Mouse (Mus musculus) midbrain, embryonic 16.5 days (tissue): ENCODE measurements around the gene Tbc1d8. TPM values are rescaled to one million over a fixed set of nuclear protein-coding genes. Genes with fewer than 3 reads are reported as not detected.

Experiments used
- ATAC-seq: fragments of 200-750 bp; cut with Nextera tagmentation; 2 replicates; pipeline ENCODE4 v1.8.0; 2017; ENCODE audit warnings: moderate TSS enrichment
- H3K27ac ChIP-seq: fragments of 300-500 bp; sonication (generic); 2 replicates; pipeline ENCODE4 v1.5.1; 2014; ENCODE audit warnings: mild to moderate bottlenecking, low read length, mixed read lengths
- H3K27me3 ChIP-seq: fragments of 300-500 bp; sonication (generic); 2 replicates; pipeline ENCODE4 v1.6.1; 2014; ENCODE audit warnings: low read depth, low read length, mixed read lengths; ENCODE audit not compliant: control insufficient read depth, insufficient read depth
- H3K36me3 ChIP-seq: fragments of 300-500 bp; sonication (generic); 2 replicates; pipeline ENCODE4 v1.6.1; 2014; ENCODE audit warnings: mild to moderate bottlenecking, low read length, moderate library complexity, mixed read lengths; ENCODE audit not compliant: control insufficient read depth, insufficient read depth
- H3K4me1 ChIP-seq: fragments of 300-500 bp; sonication (generic); 2 replicates; pipeline ENCODE4 v1.6.1; 2014; ENCODE audit warnings: mild to moderate bottlenecking, low read length, mixed read lengths; ENCODE audit not compliant: control insufficient read depth, insufficient read depth
- H3K4me2 ChIP-seq: fragments of 300-500 bp; sonication (generic); 2 replicates; pipeline ENCODE4 v1.6.1; 2014; ENCODE audit warnings: mild to moderate bottlenecking, low read length, mixed read lengths
- H3K4me3 ChIP-seq: fragments of 300-500 bp; sonication (generic); 2 replicates; pipeline ENCODE4 v1.5.1; 2014; ENCODE audit warnings: low read depth, mild to moderate bottlenecking, low read length, moderate library complexity, mixed read lengths
- H3K9ac ChIP-seq: fragments of 300-500 bp; sonication (generic); 2 replicates; pipeline ENCODE4 v1.6.1; 2014; ENCODE audit warnings: low read depth, low read length, mixed read lengths
- H3K9me3 ChIP-seq: fragments of 300-500 bp; sonication (generic); replicated peaks from 2 replicates; pipeline ENCODE4 v1.6.1; 2014; ENCODE audit warnings: mild to moderate bottlenecking, low read length, mixed read lengths; ENCODE audit not compliant: control insufficient read depth, poor library complexity, severe bottlenecking
- WGBS: fragments of 180-500 bp; shearing (Covaris S2); extraction: QIAGEN DNeasy Blood & Tissue Kit; methylation state at CpG from one replicate; pipeline ENCODE4 v1.1.7; 2014; 5-methylcytosine and 5-hydroxymethylcytosine counted together
- polyA plus RNA-seq: library from polyadenylated mRNA; unstranded; fragments of >200 nt; fragmentation: Nextera tagmentation; extraction: Ambion mirVana; gene quantifications from 2 replicates; pipeline ENCODE4 v1.2.1, GENCODE M21; 2015

Gene Tbc1d8
- polyA plus RNA-seq, 1 experiment from 2014 or later: 12.6 TPM

- H3K4me2 ChIP-seq: no peak overlapping the region
- WGBS: 87% methylated on average over 20 of the region's 20 CpGs
- no peaks in the 10 kb centered on the region for H3K9me3 ChIP-seq
- no peak overlapping the region for H3K27ac ChIP-seq
- H3K9ac ChIP-seq: no peak overlapping the region
- H3K4me3 ChIP-seq: no peak overlapping the region
- H3K36me3 ChIP-seq: no peaks in the 10 kb centered on the region
- peaks cover 16% of the 10 kb centered on the region for H3K4me1 ChIP-seq
- no peak for ATAC-seq
- no peaks in the 10 kb centered on the region for H3K27me3 ChIP-seq
These were observed 33.1 kb downstream of the Tbc1d8 start for GRCm38 (mm10) chr1:39445303-39446050.

- WGBS: 58% methylated on average over 8 of the region's 8 CpGs
- H3K9me3 ChIP-seq: no peaks in the 10 kb centered on the region
- H3K27ac ChIP-seq: peak overlapping the region; percentile 44; the same call in 1 of the 2 replicates
- H3K4me1 ChIP-seq: peaks cover 23% of the 10 kb centered on the region
- no peak for ATAC-seq
- H3K4me2 ChIP-seq: no peak overlapping the region
- H3K36me3 ChIP-seq: no peaks in the 10 kb centered on the region
- H3K27me3 ChIP-seq: no peaks in the 10 kb centered on the region
- no peak overlapping the region for H3K4me3 ChIP-seq
- no peak overlapping the region for H3K9ac ChIP-seq
These were observed 34.8 kb downstream of the Tbc1d8 start for GRCm38 (mm10) chr1:39443764-39444163.

DNA sequence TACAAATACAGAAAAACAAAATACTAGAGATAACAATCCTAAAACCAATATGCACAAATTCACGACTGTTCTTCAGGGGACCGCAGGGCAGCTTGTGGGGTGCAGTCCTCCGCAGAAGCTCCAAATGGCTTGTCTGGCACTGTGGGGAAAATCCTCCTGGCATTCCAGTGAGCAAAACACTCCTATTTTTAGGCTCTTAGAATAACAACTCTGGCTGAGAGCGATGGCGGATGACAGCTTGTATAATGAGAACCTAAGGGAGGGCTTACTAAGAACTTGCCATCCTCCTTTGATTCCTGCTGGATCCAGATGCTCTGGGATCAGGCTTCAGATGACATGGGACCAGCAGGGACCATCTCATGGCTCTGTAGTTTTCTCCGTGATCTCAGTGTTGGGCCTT, 36.9 kb downstream of the Tbc1d8 start:
- Histone ChIP-seq H3K27me3 (no peaks in the 10 kb centered on the region), H3K36me3 (no peaks in the 10 kb centered on the region), H3K9ac (no peak overlapping the region), H3K27ac (peak overlapping the region; percentile 19; the same call in 1 of the 2 replicates), H3K4me2 (no peak overlapping the region), H3K9me3 (no peaks in the 10 kb centered on the region), H3K4me1 (peaks cover 23% of the 10 kb centered on the region), H3K4me3 (no peak overlapping the region)
- no peak for ATAC-seq
- 74% methylated on average over 6 of the region's 6 CpGs for WGBS

DNA sequence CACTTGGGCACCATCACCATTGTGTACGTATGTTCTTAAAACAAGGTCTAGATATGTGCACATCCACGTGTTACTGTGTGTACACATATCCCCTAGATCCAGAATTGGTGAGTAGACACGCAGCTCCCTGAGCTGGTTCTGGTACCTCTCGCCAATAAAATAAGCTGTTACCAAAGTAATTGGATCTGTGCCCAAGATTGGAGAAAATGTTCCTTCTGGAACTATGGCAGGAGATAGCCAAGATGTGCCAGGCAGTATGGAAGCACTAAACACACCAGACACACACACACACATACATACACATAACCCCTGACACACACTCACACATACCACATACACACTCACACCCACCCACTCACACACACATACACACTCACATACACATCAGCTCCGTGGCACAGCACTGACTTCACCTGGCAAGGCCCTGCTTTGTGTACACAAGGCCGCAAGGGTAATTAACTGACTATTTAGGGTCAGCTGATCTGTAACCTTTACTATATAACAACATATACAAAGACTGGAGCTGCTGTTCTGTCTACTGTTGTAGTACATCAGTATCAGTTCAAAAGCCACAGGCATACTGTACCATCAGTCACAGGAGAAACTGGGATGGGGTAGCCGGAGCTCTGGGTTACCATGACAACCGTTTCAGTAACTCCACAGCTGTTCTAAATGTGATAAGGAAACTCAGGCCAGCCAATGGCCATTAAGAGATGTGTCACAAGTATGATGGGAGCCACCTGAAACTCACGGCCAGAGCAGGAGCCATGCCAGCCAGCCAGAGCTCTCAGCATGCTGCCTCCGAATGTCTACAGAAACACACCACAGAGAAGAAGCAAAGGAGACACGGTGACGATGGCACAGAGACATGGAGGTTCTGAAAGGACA, 38.6 kb downstream of the Tbc1d8 start:
- no peaks in the 10 kb centered on the region for H3K27me3 ChIP-seq
- no peak overlapping the region for H3K4me3 ChIP-seq
- 0 out of 2 replicates have a peak overlapping the region, but pooled peaks have one; percentile 13 for H3K4me2 ChIP-seq
- 72% methylated on average over 12 of the region's 12 CpGs for WGBS
- H3K27ac ChIP-seq: peak overlapping the region; percentile 28; the same call in 1 of the 2 replicates
- H3K9me3 ChIP-seq: no peaks in the 10 kb centered on the region
- peaks cover 18% of the 10 kb centered on the region for H3K4me1 ChIP-seq
- H3K36me3 ChIP-seq: no peaks in the 10 kb centered on the region
- no peak overlapping the region for H3K9ac ChIP-seq
- ATAC-seq: peak; percentile 74

- Histone ChIP-seq H3K9me3 (no peaks in the 10 kb centered on the region), H3K4me3 (no peak overlapping the region), H3K27me3 (no peaks in the 10 kb centered on the region), H3K9ac (no peak overlapping the region), H3K4me1 (peaks cover 15% of the 10 kb centered on the region), H3K4me2 (no peak overlapping the region), H3K27ac (no peak overlapping the region), H3K36me3 (no peaks in the 10 kb centered on the region)
- no peak for ATAC-seq
These were observed 39.9 kb downstream of the Tbc1d8 start for GRCm38 (mm10) chr1:39438629-39439028.

- no peak for ATAC-seq
- WGBS: 88% methylated on average over 6 of the region's 6 CpGs
- no peaks in the 10 kb centered on the region for H3K27me3 ChIP-seq
These were observed 44.3 kb downstream of the Tbc1d8 start for GRCm38 (mm10) chr1:39434264-39434663.

DNA sequence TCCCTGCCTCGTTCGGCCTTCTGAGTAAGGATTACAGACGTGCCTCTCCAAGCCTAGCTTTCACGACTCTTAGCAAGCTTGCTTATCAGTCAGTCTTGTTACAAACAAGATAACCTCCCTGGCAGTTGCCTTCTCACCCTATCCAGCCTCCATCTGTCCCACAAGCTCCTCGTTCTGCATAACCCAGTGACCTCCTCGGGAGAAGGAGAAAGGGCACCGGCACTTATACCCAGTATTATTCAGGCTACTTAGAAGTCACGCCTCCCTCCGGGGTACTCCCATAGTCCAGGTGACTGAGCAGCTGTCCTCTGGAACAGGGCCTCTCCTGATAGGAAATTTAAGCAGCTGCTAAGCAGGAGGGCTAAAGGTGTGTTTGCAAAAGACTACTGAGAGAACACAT, 48.5 kb downstream of the Tbc1d8 start:
- no peak overlapping the region for H3K27ac ChIP-seq
- 71% methylated on average over 9 of the region's 9 CpGs for WGBS
- no peaks in the 10 kb centered on the region for H3K9me3 ChIP-seq
- no peaks in the 10 kb centered on the region for H3K27me3 ChIP-seq
- H3K4me3 ChIP-seq: no peak overlapping the region
- no peak for ATAC-seq
- H3K9ac ChIP-seq: no peak overlapping the region
- no peak overlapping the region for H3K4me2 ChIP-seq
- no peaks in the 10 kb centered on the region; the same call in 1 of the 2 replicates for H3K36me3 ChIP-seq
- H3K4me1 ChIP-seq: no peaks in the 10 kb centered on the region

More at GRCm38 (mm10) chr1:39434264-39434663, 44.3 kb downstream of the Tbc1d8 start:
- Histone ChIP-seq H3K9ac (no peak overlapping the region), H3K9me3 (no peaks in the 10 kb centered on the region), H3K36me3 (no peaks in the 10 kb centered on the region), H3K27ac (no peak overlapping the region), H3K4me1 (no peaks in the 10 kb centered on the region), H3K4me3 (no peak overlapping the region), H3K4me2 (no peak overlapping the region)

GRCm38 (mm10) chr1:39429015-39429414, 49.5 kb downstream of the Tbc1d8 start:
- no peak overlapping the region for H3K27ac ChIP-seq
- H3K36me3 ChIP-seq: no peaks in the 10 kb centered on the region; the same call in 1 of the 2 replicates
- no peak overlapping the region for H3K4me2 ChIP-seq
- H3K9me3 ChIP-seq: no peaks in the 10 kb centered on the region
- no peak overlapping the region for H3K4me3 ChIP-seq
- no peaks in the 10 kb centered on the region for H3K4me1 ChIP-seq
- H3K27me3 ChIP-seq: no peaks in the 10 kb centered on the region
- WGBS: 95% methylated on average over 5 of the region's 5 CpGs
- ATAC-seq: no peak
- no peak overlapping the region for H3K9ac ChIP-seq

DNA sequence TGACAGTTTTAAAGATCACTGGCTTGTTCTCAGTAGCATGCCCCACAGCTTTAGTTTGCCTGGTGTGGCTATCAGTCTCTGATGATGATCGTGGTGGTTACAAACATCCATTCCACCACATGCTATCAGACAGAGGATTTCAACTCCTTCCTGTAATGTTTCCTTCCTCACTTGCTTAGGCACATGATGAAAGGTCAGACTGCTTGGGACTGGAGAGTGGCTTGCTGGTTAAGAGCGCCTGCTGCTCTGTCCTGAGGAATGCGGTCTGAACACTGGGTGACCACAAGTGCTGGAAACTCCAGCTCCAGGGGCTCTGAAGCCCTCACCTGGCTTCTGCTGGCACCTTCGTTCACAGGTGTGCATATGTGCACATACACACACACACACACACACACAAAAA, 50.3 kb downstream of the Tbc1d8 start:
- H3K36me3 ChIP-seq: no peaks in the 10 kb centered on the region; the same call in 1 of the 2 replicates
- H3K4me1 ChIP-seq: no peaks in the 10 kb centered on the region
- H3K9ac ChIP-seq: no peak overlapping the region
- H3K9me3 ChIP-seq: no peaks in the 10 kb centered on the region
- H3K27me3 ChIP-seq: no peaks in the 10 kb centered on the region
- H3K27ac ChIP-seq: no peak overlapping the region
- no peak overlapping the region for H3K4me3 ChIP-seq
- WGBS: 89% methylated on average over 4 of the region's 4 CpGs
- H3K4me2 ChIP-seq: no peak overlapping the region
- no peak for ATAC-seq
